Mouse (Mus musculus) small intestine, adult 2 months (tissue): ENCODE measurements around the gene 1700030J22Rik.

Experiments
- CTCF ChIP-seq: fragments of 200-500 bp; IDR thresholded peaks from 2 replicates; pipeline ENCODE4 v1.5.1; 2012; ENCODE audit warnings: low read depth, mild to moderate bottlenecking, control low read depth, inconsistent platforms, low read length, moderate library complexity, mixed read lengths; ENCODE audit not compliant: insufficient replicate concordance, insufficient read length; ENCODE audit errors: extremely low read depth
- POLR2A ChIP-seq: fragments of 200-500 bp; IDR thresholded peaks from 2 replicates; pipeline ENCODE4 v1.6.1; 2012; ENCODE audit warnings: low read depth, mild to moderate bottlenecking, control low read depth, inconsistent platforms, low read length, moderate library complexity

DNA sequence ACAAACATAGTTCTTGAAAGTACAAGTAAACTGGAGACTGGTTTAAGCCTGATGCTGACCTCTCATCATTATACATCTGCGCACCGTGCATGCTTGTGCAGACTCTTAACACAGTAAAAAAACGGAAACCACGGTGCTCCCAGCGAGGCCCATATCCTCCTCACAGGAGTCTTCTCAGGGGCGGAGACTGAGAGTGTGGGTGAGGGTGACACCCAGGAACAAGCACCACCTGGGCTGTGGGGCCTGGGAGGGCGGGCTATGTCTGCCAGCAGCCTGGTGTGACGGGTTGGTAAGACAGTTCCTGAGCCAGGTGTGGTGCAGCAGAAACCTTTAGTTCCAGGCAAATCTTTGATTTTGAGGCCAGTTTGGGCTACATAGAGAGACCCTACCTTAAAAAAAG is 26.3 kb downstream of the 1700030J22Rik start:
- TF ChIP-seq CTCF (no peak), POLR2A (no peak)
